Mouse (Mus musculus) midbrain, embryonic 14.5 days (tissue): Measurements from ENCODE around the gene Sh3bp5. TPM values are rescaled to one million over a fixed set of nuclear protein-coding genes. Genes with fewer than 3 reads are reported as not detected.

Experiments
- ATAC-seq: fragments of 200-750 bp; cut with Nextera tagmentation; 2 replicates; pipeline ENCODE4 v1.8.0; 2017; ENCODE audit warnings: moderate number of reproducible peaks, moderate library complexity; ENCODE audit not compliant: low FRiP score, low TSS enrichment
- DNase-seq: peaks from one replicate; pipeline ENCODE4 v3.0.0-alpha.2; 2015
- H3K27ac ChIP-seq: fragments of 300-500 bp; sonication (generic); replicated peaks from 2 replicates; pipeline ENCODE4 v1.5.1; 2014; ENCODE audit warnings: mild to moderate bottlenecking, low read depth, low read length, moderate library complexity
- H3K27me3 ChIP-seq: fragments of 300-500 bp; sonication (generic); 2 replicates; pipeline ENCODE4 v1.6.1; 2014; ENCODE audit warnings: low read length, control low read depth, mixed read lengths; ENCODE audit not compliant: control insufficient read depth, insufficient read depth
- H3K36me3 ChIP-seq: fragments of 300-500 bp; sonication (generic); 2 replicates; pipeline ENCODE4 v1.6.1; 2014; ENCODE audit warnings: low read length, control low read depth; ENCODE audit not compliant: control insufficient read depth, insufficient read depth
- H3K4me1 ChIP-seq: fragments of 300-500 bp; sonication (generic); 2 replicates; pipeline ENCODE4 v1.6.1; 2014; ENCODE audit warnings: mild to moderate bottlenecking, antibody characterized with exemption, low read length, control low read depth; ENCODE audit not compliant: control insufficient read depth, insufficient read depth
- H3K4me2 ChIP-seq: fragments of 300-500 bp; sonication (generic); 2 replicates; pipeline ENCODE4 v1.6.1; 2014; ENCODE audit warnings: mild to moderate bottlenecking, low read length, moderate library complexity
- H3K4me3 ChIP-seq: fragments of 300-500 bp; sonication (generic); replicated peaks from 2 replicates; pipeline ENCODE4 v1.5.1; 2014; ENCODE audit warnings: low read depth, low read length
- H3K9ac ChIP-seq: fragments of 300-500 bp; sonication (generic); replicated peaks from 2 replicates; pipeline ENCODE4 v1.6.1; 2014; ENCODE audit warnings: mild to moderate bottlenecking, low read length, moderate library complexity
- H3K9me3 ChIP-seq: fragments of 300-500 bp; sonication (generic); 2 replicates; pipeline ENCODE4 v1.6.1; 2016; ENCODE audit warnings: low read length, control low read depth, mixed read lengths; ENCODE audit not compliant: control insufficient read depth
- WGBS: fragments of 180-500 bp; shearing (Covaris S2); extraction: QIAGEN DNeasy Blood & Tissue Kit; methylation state at CpG from one replicate; pipeline ENCODE4 v1.1.7; 2014; 5-methylcytosine and 5-hydroxymethylcytosine counted together
- polyA plus RNA-seq: library from polyadenylated mRNA; unstranded; fragments of >200 nt; fragmentation: Nextera tagmentation; extraction: Ambion mirVana; gene quantifications from 2 replicates; pipeline ENCODE4 v1.2.1, GENCODE M21; 2014

Sh3bp5 gene
- polyA plus RNA-seq, 1 experiment from 2014 or later, result 82.4 TPM

- Histone ChIP-seq H3K27ac (no peak overlapping the region), H3K4me3 (no peak overlapping the region), H3K27me3 (no peaks in the 10 kb centered on the region), H3K4me1 (no peaks in the 10 kb centered on the region), H3K9me3 (no peaks in the 10 kb centered on the region), H3K4me2 (no peak overlapping the region), H3K9ac (no peak overlapping the region; the same call in 1 of the 2 replicates), H3K36me3 (peaks cover 30% of the 10 kb centered on the region)
- no peak for DNase-seq
- WGBS, result 82% methylated on average over 11 of the region's 11 CpGs
- ATAC-seq, result no peak
These were observed 48.4 kb downstream of the Sh3bp5 start for GRCm38 (mm10) chr14:31387301-31387981.

- 53% methylated on average over 13 of the region's 13 CpGs for WGBS
- DNase-seq, result peak; percentile 80
- H3K4me2 ChIP-seq, result no peak overlapping the region
- no peaks in the 10 kb centered on the region for H3K27me3 ChIP-seq
- no peaks in the 10 kb centered on the region for H3K9me3 ChIP-seq
- H3K4me3 ChIP-seq, result no peak overlapping the region
- H3K9ac ChIP-seq, result no peak overlapping the region
- peaks cover 34% of the 10 kb centered on the region for H3K36me3 ChIP-seq
- H3K27ac ChIP-seq, result no peak overlapping the region
- no peak for ATAC-seq
- no peaks in the 10 kb centered on the region for H3K4me1 ChIP-seq
These were observed 49.7 kb downstream of the Sh3bp5 start for GRCm38 (mm10) chr14:31385977-31386697.

GRCm38 (mm10) chr14:31385406-31385805, 50.5 kb downstream of the Sh3bp5 start:
- ATAC-seq, result no peak
- H3K4me2 ChIP-seq, result no peak overlapping the region
- H3K9ac ChIP-seq, result no peak overlapping the region
- peaks cover 34% of the 10 kb centered on the region for H3K36me3 ChIP-seq
- H3K4me1 ChIP-seq, result no peaks in the 10 kb centered on the region
- no peaks in the 10 kb centered on the region for H3K27me3 ChIP-seq
- no peak for DNase-seq
- no peaks in the 10 kb centered on the region for H3K9me3 ChIP-seq
- 85% methylated on average over 5 of the region's 5 CpGs for WGBS
- H3K27ac ChIP-seq, result no peak overlapping the region
- H3K4me3 ChIP-seq, result no peak overlapping the region

GRCm38 (mm10) chr14:31384366-31385323, 51.2 kb downstream of the Sh3bp5 start:
- Histone ChIP-seq H3K4me3 (no peak overlapping the region), H3K27me3 (no peaks in the 10 kb centered on the region), H3K9ac (no peak overlapping the region), H3K4me1 (no peaks in the 10 kb centered on the region), H3K4me2 (no peak overlapping the region), H3K9me3 (no peaks in the 10 kb centered on the region), H3K27ac (no peak overlapping the region), H3K36me3 (peaks cover 34% of the 10 kb centered on the region)
- no peak for ATAC-seq
- DNase-seq, result no peak
- whole genome bisulfite sequencing, result 76% methylated on average over 13 of the region's 13 CpGs

GRCm38 (mm10) chr14:31383470-31384050, 52.3 kb downstream of the Sh3bp5 start:
- Histone ChIP-seq H3K4me3 (no peak overlapping the region), H3K9me3 (no peaks in the 10 kb centered on the region), H3K27ac (no peak overlapping the region), H3K36me3 (peaks cover 41% of the 10 kb centered on the region), H3K27me3 (no peaks in the 10 kb centered on the region), H3K4me1 (no peaks in the 10 kb centered on the region), H3K4me2 (no peak overlapping the region), H3K9ac (no peak overlapping the region)
- WGBS, result 72% methylated on average over 11 of the region's 11 CpGs
- ATAC-seq, result no peak
- DNase-seq, result no peak

GRCm38 (mm10) chr14:31382276-31382675, 53.6 kb downstream of the Sh3bp5 start:
- Histone ChIP-seq H3K36me3 (peaks cover 54% of the 10 kb centered on the region), H3K27ac (no peak overlapping the region), H3K27me3 (no peaks in the 10 kb centered on the region), H3K9me3 (no peaks in the 10 kb centered on the region), H3K4me1 (no peaks in the 10 kb centered on the region), H3K9ac (no peak overlapping the region), H3K4me2 (no peak overlapping the region), H3K4me3 (no peak overlapping the region)
- no peak for DNase-seq
- no peak for ATAC-seq
- WGBS, result 89% methylated on average over 8 of the region's 8 CpGs

GRCm38 (mm10) chr14:31376331-31376730, 59.5 kb downstream of the Sh3bp5 start:
- ATAC-seq (no peak), DNase-seq (no peak)
- H3K4me2 ChIP-seq, result no peak overlapping the region
- no peaks in the 10 kb centered on the region for H3K27me3 ChIP-seq
- H3K9me3 ChIP-seq, result no peaks in the 10 kb centered on the region
- no peak overlapping the region for H3K9ac ChIP-seq
- no peaks in the 10 kb centered on the region for H3K4me1 ChIP-seq
- 94% methylated on average over 3 of the region's 3 CpGs for WGBS
- no peak overlapping the region for H3K27ac ChIP-seq
- no peak overlapping the region for H3K4me3 ChIP-seq
- peaks cover 76% of the 10 kb centered on the region for H3K36me3 ChIP-seq

GRCm38 (mm10) chr14:31374390-31374789, 61.5 kb downstream of the Sh3bp5 start:
- Histone ChIP-seq H3K9ac (no peak overlapping the region), H3K4me1 (no peaks in the 10 kb centered on the region), H3K36me3 (peaks cover 94% of the 10 kb centered on the region), H3K4me3 (no peak overlapping the region), H3K27ac (no peak overlapping the region), H3K4me2 (no peak overlapping the region), H3K27me3 (no peaks in the 10 kb centered on the region), H3K9me3 (no peaks in the 10 kb centered on the region)
- DNase-seq (no peak), ATAC-seq (no peak)
- 90% methylated on average over 6 of the region's 6 CpGs for WGBS
